Mouse (Mus musculus): ENCODE measurements around the gene Nlrp3. TPM values are rescaled to one million over a fixed set of nuclear protein-coding genes. Genes with fewer than 3 reads are reported as not detected.

The Nlrp3 gene
- total and polyA plus RNA-seq, 2 experiments from 2014 or later: 0.10 to 0.14 TPM

DNA sequence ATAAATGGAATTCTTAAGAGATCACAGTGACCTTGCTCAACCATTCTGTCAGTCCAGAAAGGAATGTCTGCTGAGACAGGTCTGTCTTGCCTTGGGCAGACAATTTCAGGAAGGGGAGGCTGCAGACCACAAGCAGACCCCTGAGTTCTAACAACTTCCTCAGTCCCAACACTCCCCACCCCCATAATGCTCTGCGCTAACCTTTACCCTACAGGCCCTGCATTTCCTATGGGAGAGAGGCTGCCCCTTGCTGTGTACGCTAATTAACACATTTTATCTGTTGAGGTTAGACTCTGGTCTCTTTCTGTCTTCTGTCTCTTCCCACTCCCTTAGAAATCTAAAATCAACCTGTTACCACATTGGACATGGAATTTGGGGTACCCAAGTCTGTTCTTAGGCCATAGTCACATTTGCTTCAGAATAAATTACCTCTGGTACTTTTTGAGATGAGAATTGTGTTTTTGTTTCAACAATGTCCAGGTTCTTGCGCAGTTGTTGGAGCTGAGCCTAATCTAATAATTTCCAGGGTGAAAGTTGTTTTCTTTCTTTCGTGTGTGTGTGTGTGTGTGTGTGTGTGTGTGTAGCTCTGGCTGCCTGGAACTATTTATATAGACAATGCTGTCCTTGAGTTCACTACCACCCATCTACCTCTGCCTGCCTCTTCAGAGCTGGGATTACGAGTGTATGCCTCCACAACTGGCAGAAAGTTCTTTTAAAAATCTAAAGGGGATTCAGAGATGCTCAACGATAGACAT is 21.4 kb upstream of the Nlrp3 start:
- ATAC-seq: no peak
- no peak for DNase-seq
- H3K4me1 ChIP-seq (ENCODE audit: insufficient read depth): no peaks in the 10 kb centered on the region
- no peak overlapping the region for H3K27ac ChIP-seq (ENCODE audit: low read depth, low read length)
- no peaks in the 10 kb centered on the region for H3K36me3 ChIP-seq (ENCODE audit: insufficient read depth)
- H3K9ac ChIP-seq: no peak overlapping the region
- TF ChIP-seq CTCF (IDR thresholded peaks at IDR 0.05; ENCODE audit: low read depth): no peak
- H3K4me2 ChIP-seq (ENCODE audit: low read depth): no peak overlapping the region
- H3K27me3 ChIP-seq (ENCODE audit: insufficient read depth, low read length): no peaks in the 10 kb centered on the region
- H3K9me3 ChIP-seq (ENCODE audit: low read length): no peaks in the 10 kb centered on the region
- WGBS: 69% methylated on average over 6 of the region's 6 CpGs
- no peak overlapping the region for H3K4me3 ChIP-seq (ENCODE audit: low read depth, low read length)

- Histone ChIP-seq H3K36me3 (ENCODE audit: insufficient read depth) (no peaks in the 10 kb centered on the region), H3K9ac (no peak overlapping the region), H3K27me3 (ENCODE audit: insufficient read depth, low read length) (no peaks in the 10 kb centered on the region), H3K4me2 (ENCODE audit: low read depth) (no peak overlapping the region), H3K9me3 (ENCODE audit: low read length) (no peaks in the 10 kb centered on the region), H3K4me3 (ENCODE audit: low read depth, low read length) (no peak overlapping the region), H3K4me1 (ENCODE audit: insufficient read depth) (no peaks in the 10 kb centered on the region), H3K27ac (ENCODE audit: low read depth, low read length) (no peak overlapping the region)
- no peak for ATAC-seq
- TF ChIP-seq CTCF (IDR thresholded peaks at IDR 0.05; ENCODE audit: low read depth): no peak
- no peak for DNase-seq
- 99% methylated on average over 2 of the region's 2 CpGs for WGBS
These were observed 17.2 kb upstream of the Nlrp3 start for GRCm38 (mm10) chr11:59524150-59524549.

DNA sequence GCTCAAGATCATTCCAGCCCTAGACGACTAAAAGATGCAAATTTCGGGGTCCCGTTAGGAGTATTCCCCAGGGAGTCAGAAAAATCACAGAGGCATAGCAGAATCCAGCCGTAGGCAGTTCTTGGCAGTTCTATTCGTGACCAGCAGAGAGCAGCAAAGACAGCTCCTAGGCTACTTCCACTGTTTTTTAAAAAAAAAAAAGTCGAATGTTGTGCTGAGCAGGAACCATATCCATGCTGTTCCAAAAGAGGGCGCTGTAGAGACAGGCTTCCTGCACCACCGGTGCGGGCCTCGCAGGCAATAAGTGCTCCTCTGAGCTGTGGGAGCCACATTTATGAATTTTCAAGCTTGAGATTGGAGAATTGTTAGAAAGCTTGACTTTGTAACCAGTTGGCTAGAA is 16.1 kb upstream of the Nlrp3 start:
- Histone ChIP-seq H3K27me3 (ENCODE audit: insufficient read depth, low read length) (no peaks in the 10 kb centered on the region), H3K4me2 (ENCODE audit: low read depth) (no peak overlapping the region), H3K4me3 (ENCODE audit: low read depth, low read length) (no peak overlapping the region), H3K36me3 (ENCODE audit: insufficient read depth) (no peaks in the 10 kb centered on the region), H3K27ac (ENCODE audit: low read depth, low read length) (no peak overlapping the region), H3K9ac (no peak overlapping the region), H3K4me1 (ENCODE audit: insufficient read depth) (no peaks in the 10 kb centered on the region), H3K9me3 (ENCODE audit: low read length) (no peaks in the 10 kb centered on the region)
- WGBS: 9% methylated on average over 10 of the region's 10 CpGs
- peak; percentile 93 for TF ChIP-seq CTCF (IDR thresholded peaks at IDR 0.05; ENCODE audit: low read depth)
- ATAC-seq: peak; percentile 84
- DNase-seq: peak; percentile 93

GRCm38 (mm10) chr11:59526472-59527080 is 14.8 kb upstream of the Nlrp3 start, which contains the start of gene Zkscan17:
Gene Zkscan17 (minus strand): TSS chr11:59526751.
- H3K9me3 ChIP-seq (ENCODE audit: low read length): no peaks in the 10 kb centered on the region

DNA sequence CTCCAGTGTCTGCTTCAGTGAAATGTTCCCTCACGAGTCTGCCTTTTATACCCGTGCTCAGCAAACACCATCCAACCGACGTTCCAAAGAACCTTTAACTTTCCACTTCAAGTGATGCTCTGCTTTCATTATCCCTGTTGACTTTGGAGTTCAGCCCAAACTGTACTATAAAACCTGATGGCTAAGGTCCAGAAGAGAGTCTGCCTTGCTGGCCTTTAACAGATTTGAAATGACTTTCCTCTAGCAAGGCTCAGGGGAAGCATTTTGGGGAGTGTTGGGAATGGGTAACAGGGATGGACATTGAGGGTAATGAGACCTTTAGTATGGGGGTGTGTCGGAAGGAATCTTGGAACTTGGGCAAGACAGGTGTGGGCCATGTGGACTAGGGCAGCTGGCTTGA is 11.1 kb upstream of the Nlrp3 start:
- Histone ChIP-seq H3K27ac (ENCODE audit: low read depth, low read length) (no peak overlapping the region), H3K27me3 (ENCODE audit: insufficient read depth, low read length) (no peaks in the 10 kb centered on the region), H3K4me1 (ENCODE audit: insufficient read depth) (no peaks in the 10 kb centered on the region), H3K4me2 (ENCODE audit: low read depth) (no peak overlapping the region), H3K4me3 (ENCODE audit: low read depth, low read length) (no peak overlapping the region), H3K9me3 (ENCODE audit: low read length) (no peaks in the 10 kb centered on the region), H3K9ac (no peak overlapping the region), H3K36me3 (ENCODE audit: insufficient read depth) (no peaks in the 10 kb centered on the region)
- DNase-seq (no peak), ATAC-seq (no peak)
- TF ChIP-seq CTCF (IDR thresholded peaks at IDR 0.05; ENCODE audit: low read depth): no peak
- 74% methylated on average over 5 of the region's 5 CpGs for WGBS

More at GRCm38 (mm10) chr11:59526472-59527080, 14.8 kb upstream of the Nlrp3 start, which contains the start of gene Zkscan17:
- DNase-seq (peak; percentile 21), ATAC-seq (peak; percentile 38; the same call in 1 of the 2 replicates)
- Histone ChIP-seq H3K4me1 (ENCODE audit: insufficient read depth) (no peaks in the 10 kb centered on the region), H3K27ac (ENCODE audit: low read depth, low read length) (no peak within 1 kb of the TSS), H3K4me3 (ENCODE audit: low read depth, low read length) (no peak within 1 kb of the TSS), H3K4me2 (ENCODE audit: low read depth) (no peak within 1 kb of the TSS), H3K27me3 (ENCODE audit: insufficient read depth, low read length) (no peaks in the 10 kb centered on the region), H3K9ac (no peak within 1 kb of the TSS), H3K36me3 (ENCODE audit: insufficient read depth) (no peaks in the 10 kb centered on the region)
- WGBS: 55% methylated on average over 8 of the region's 8 CpGs
- TF ChIP-seq CTCF (IDR thresholded peaks at IDR 0.05; ENCODE audit: low read depth): peak; percentile 47

DNA sequence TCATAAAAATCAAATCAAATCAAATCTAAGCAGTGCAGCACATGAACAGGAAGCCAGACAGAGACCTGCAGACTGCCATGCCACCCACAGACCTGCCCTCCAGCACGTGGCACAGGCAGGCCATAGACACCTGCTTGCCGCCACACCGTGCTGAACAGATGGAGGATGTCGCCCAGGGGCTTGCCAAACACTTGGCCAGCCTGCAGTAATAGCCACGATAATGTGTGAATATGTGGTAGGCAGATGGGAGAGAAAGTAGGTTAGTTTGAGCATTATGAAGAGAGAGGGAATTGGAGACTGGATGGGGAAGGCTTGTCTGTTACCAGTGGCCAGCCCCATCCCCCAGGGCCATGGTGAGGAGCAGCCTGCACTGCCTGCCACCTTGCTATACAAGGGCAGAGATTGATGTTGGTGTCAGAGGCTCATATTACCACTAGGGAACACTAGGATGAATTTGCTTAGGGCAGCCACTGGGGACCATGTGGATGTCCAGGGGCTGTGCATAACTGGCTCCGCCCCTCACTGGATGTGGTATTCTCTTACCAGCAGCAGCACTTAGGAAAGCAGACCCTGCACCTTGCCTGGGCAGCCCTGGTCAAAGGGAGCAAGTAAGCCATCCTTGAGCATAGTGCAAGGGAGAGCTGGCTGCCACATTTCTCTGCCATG is 10.4 kb upstream of the Nlrp3 start:
- no peak overlapping the region for H3K4me2 ChIP-seq (ENCODE audit: low read depth)
- H3K4me3 ChIP-seq (ENCODE audit: low read depth, low read length): no peak overlapping the region
- no peaks in the 10 kb centered on the region for H3K4me1 ChIP-seq (ENCODE audit: insufficient read depth)
- no peaks in the 10 kb centered on the region for H3K36me3 ChIP-seq (ENCODE audit: insufficient read depth)
- no peak for TF ChIP-seq CTCF (IDR thresholded peaks at IDR 0.05; ENCODE audit: low read depth)
- WGBS: 60% methylated on average over 6 of the region's 6 CpGs
- ATAC-seq (no peak), DNase-seq (no peak)
- H3K27ac ChIP-seq (ENCODE audit: low read depth, low read length): no peak overlapping the region
- H3K9me3 ChIP-seq (ENCODE audit: low read length): no peaks in the 10 kb centered on the region
- H3K9ac ChIP-seq: no peak overlapping the region
- H3K27me3 ChIP-seq (ENCODE audit: insufficient read depth, low read length): no peaks in the 10 kb centered on the region

DNA sequence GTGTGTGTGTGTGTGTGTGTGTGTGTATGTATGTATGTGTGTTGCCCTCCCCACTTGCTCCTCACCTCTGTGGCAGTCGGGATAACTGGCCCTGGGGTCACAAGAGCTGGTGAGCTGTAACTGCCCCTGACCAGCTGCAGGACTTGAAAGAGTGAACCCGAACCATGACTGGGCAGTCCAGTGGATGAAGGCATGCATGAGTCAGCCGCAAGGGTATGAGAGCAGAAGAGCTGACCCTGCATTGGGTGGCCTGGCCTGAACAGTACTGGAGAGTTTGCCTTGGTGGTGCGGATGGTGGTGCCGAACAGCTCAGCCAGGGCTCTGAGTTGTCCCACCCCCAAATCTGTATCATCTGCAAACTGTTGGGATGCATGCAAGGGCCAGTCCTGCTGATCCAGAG is 9.8 kb upstream of the Nlrp3 start:
- ATAC-seq: no peak
- no peaks in the 10 kb centered on the region for H3K9me3 ChIP-seq (ENCODE audit: low read length)
- TF ChIP-seq CTCF (IDR thresholded peaks at IDR 0.05; ENCODE audit: low read depth): no peak
- no peaks in the 10 kb centered on the region for H3K4me1 ChIP-seq (ENCODE audit: insufficient read depth)
- 87% methylated on average over 5 of the region's 5 CpGs for WGBS
- H3K4me2 ChIP-seq (ENCODE audit: low read depth): no peak overlapping the region
- no peaks in the 10 kb centered on the region for H3K27me3 ChIP-seq (ENCODE audit: insufficient read depth, low read length)
- H3K4me3 ChIP-seq (ENCODE audit: low read depth, low read length): no peak overlapping the region
- no peak for DNase-seq
- H3K9ac ChIP-seq: no peak overlapping the region
- H3K27ac ChIP-seq (ENCODE audit: low read depth, low read length): no peak overlapping the region
- no peaks in the 10 kb centered on the region for H3K36me3 ChIP-seq (ENCODE audit: insufficient read depth)
